Mouse (Mus musculus) kidney, embryonic 16.5 days (tissue): ENCODE data around the gene Fam205c. TPM values are rescaled to one million over a fixed set of nuclear protein-coding genes. Genes with fewer than 3 reads are reported as not detected.

Experiments used
- ATAC-seq: fragments of 200-750 bp; cut with Nextera tagmentation; 2 replicates; pipeline ENCODE4 v1.8.0; 2017; ENCODE audit warnings: moderate TSS enrichment; ENCODE audit not compliant: low FRiP score, low TSS enrichment
- H3K27ac ChIP-seq: fragments of 300-500 bp; sonication (generic); 2 replicates; pipeline ENCODE4 v1.5.1; 2014; ENCODE audit warnings: low read length
- H3K27me3 ChIP-seq: fragments of 300-500 bp; sonication (generic); 2 replicates; pipeline ENCODE4 v1.6.1; 2014; ENCODE audit warnings: low read length, control low read depth, mixed read lengths; ENCODE audit not compliant: insufficient read depth
- H3K36me3 ChIP-seq: fragments of 300-500 bp; sonication (generic); 2 replicates; pipeline ENCODE4 v1.6.1; 2014; ENCODE audit warnings: low read length, control low read depth, mixed read lengths; ENCODE audit not compliant: insufficient read depth
- H3K4me1 ChIP-seq: fragments of 300-500 bp; sonication (generic); 2 replicates; pipeline ENCODE4 v1.6.1; 2014; ENCODE audit warnings: low read length, control low read depth, mixed read lengths; ENCODE audit not compliant: insufficient read depth
- H3K4me2 ChIP-seq: fragments of 300-500 bp; sonication (generic); replicated peaks from 2 replicates; pipeline ENCODE4 v1.6.1; 2014; ENCODE audit warnings: low read depth, low read length
- H3K4me3 ChIP-seq: fragments of 300-500 bp; sonication (generic); 2 replicates; pipeline ENCODE4 v1.5.1; 2014; ENCODE audit warnings: mild to moderate bottlenecking, low read length
- H3K9ac ChIP-seq: fragments of 300-500 bp; sonication (generic); replicated peaks from 2 replicates; pipeline ENCODE4 v1.6.1; 2014; ENCODE audit warnings: low read length
- H3K9me3 ChIP-seq: fragments of 300-500 bp; sonication (generic); 2 replicates; pipeline ENCODE4 v1.6.1; 2016; ENCODE audit warnings: low read length, control low read depth
- WGBS: fragments of 180-500 bp; shearing (Covaris S2); extraction: QIAGEN DNeasy Blood & Tissue Kit; methylation state at CpG from one replicate; pipeline ENCODE4 v1.1.7; 2014; 5-methylcytosine and 5-hydroxymethylcytosine counted together
- polyA plus RNA-seq: library from polyadenylated mRNA; unstranded; fragments of >200 nt; fragmentation: Nextera tagmentation; extraction: Ambion mirVana; gene quantifications from 2 replicates; pipeline ENCODE4 v1.2.1, GENCODE M21; 2015

Gene Fam205c
- polyA plus RNA-seq, result 0.17 and 0.28 TPM in 2 replicates

DNA sequence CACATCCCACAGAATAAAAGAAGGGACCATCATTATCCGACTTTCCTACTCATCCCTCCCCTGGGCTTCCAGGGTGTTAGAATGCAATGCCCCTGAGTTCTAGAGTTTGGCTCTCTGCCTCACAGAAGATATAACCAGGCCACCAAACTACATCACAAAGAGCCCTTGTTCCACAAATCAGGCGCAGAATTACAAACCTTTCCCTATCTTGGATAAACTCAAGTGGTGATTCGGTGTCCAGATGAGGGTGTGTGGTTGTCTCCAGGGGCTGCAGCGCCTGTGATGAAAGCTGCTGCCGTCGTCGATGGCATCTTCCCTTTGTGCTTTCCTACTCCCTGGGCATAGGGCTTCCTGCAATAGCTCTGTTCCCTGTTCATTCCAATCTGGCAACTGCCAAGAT is at the start of gene Fam205c:
Fam205c (minus strand) TSS at position 101 of the 400 bp plus-strand sequence.
- H3K4me3 ChIP-seq, result no peak within 1 kb of the TSS
- H3K9me3 ChIP-seq, result no peaks in the 10 kb centered on the region
- ATAC-seq, result no peak
- H3K27ac ChIP-seq, result no peak within 1 kb of the TSS
- no peak within 1 kb of the TSS for H3K9ac ChIP-seq
- H3K36me3 ChIP-seq, result no peaks in the 10 kb centered on the region
- H3K4me1 ChIP-seq, result no peaks in the 10 kb centered on the region
- H3K27me3 ChIP-seq, result no peaks in the 10 kb centered on the region
- no peak within 1 kb of the TSS for H3K4me2 ChIP-seq
- 91% methylated on average over 7 of the region's 7 CpGs for WGBS

- Histone ChIP-seq H3K4me2 (no peak overlapping the region), H3K4me3 (no peak overlapping the region), H3K36me3 (no peaks in the 10 kb centered on the region), H3K27ac (no peak overlapping the region), H3K27me3 (peaks cover 27% of the 10 kb centered on the region), H3K4me1 (0 out of 2 replicates have a peak, but pooled peaks cover 1% of the 10 kb centered on the region), H3K9me3 (no peaks in the 10 kb centered on the region), H3K9ac (no peak overlapping the region)
- ATAC-seq, result no peak
- 79% methylated on average over 8 of the region's 8 CpGs for WGBS
Observed at GRCm38 (mm10) chr4:42922461-42922860, 48.4 kb upstream of the Fam205c start.

DNA sequence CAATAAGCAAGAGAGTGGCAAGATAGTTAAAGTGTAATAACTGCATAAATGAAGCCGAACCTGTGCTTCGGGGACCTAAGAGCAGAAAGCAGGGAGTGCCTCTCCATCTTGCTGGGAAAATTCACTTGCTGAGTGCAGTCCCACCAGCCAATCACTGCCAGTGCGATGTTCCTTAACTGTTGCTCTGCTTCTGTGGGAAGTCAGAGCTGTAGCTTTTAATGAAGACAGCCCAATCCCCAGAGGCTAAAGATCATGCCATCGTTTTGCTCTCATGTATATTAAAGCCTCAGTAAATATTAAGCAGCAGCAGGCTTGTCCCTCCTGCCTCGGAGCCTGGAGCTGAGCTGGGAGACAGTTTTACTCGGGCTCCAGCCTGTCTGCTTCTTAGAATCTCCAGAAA is 48.0 kb upstream of the Fam205c start:
- H3K4me2 ChIP-seq, result no peak overlapping the region
- H3K4me1 ChIP-seq, result 0 out of 2 replicates have a peak, but pooled peaks cover 4% of the 10 kb centered on the region
- 68% methylated on average over 6 of the region's 6 CpGs for WGBS
- peaks cover 29% of the 10 kb centered on the region for H3K27me3 ChIP-seq
- ATAC-seq, result no peak
- no peak overlapping the region for H3K9ac ChIP-seq
- H3K9me3 ChIP-seq, result no peaks in the 10 kb centered on the region
- H3K27ac ChIP-seq, result no peak overlapping the region
- H3K36me3 ChIP-seq, result no peaks in the 10 kb centered on the region
- no peak overlapping the region for H3K4me3 ChIP-seq

- no peak for ATAC-seq
- WGBS, result 86% methylated on average over 2 of the region's 2 CpGs
- H3K27me3 ChIP-seq, result peaks cover 34% of the 10 kb centered on the region
Observed at GRCm38 (mm10) chr4:42921536-42921935, 47.5 kb upstream of the Fam205c start.

GRCm38 (mm10) chr4:42920726-42921125 is 46.7 kb upstream of the Fam205c start:
- Histone ChIP-seq H3K36me3 (no peaks in the 10 kb centered on the region), H3K4me2 (no peak overlapping the region), H3K27ac (no peak overlapping the region), H3K4me1 (0 out of 2 replicates have a peak, but pooled peaks cover 7% of the 10 kb centered on the region), H3K4me3 (no peak overlapping the region), H3K9me3 (no peaks in the 10 kb centered on the region), H3K9ac (no peak overlapping the region), H3K27me3 (peaks cover 41% of the 10 kb centered on the region)
- ATAC-seq, result no peak
- 79% methylated on average over 9 of the region's 9 CpGs for WGBS

More at GRCm38 (mm10) chr4:42921536-42921935, 47.5 kb upstream of the Fam205c start:
- Histone ChIP-seq H3K27ac (no peak overlapping the region), H3K9ac (no peak overlapping the region), H3K4me3 (no peak overlapping the region), H3K4me1 (0 out of 2 replicates have a peak, but pooled peaks cover 6% of the 10 kb centered on the region), H3K9me3 (no peaks in the 10 kb centered on the region), H3K36me3 (no peaks in the 10 kb centered on the region), H3K4me2 (no peak overlapping the region)

DNA sequence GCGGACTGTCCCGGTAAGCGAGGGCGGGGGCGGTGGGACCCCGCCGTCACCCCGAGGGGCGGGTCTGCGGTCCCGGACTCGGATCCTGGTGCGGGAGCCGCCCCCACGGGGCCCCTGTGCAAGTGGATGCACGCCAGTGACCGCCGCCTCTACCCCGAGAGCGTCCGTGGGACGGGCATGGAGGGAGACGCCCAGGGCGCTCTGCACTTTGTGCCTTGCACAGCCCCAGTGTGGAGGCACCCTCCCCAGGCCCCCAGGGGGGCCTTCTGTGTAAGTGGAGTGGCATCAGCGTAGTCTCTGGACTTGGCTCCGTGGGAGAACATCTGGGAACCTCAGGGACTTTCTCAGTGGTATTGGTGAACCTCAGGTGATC is 43.4 kb upstream of the Fam205c start:
- H3K4me2 ChIP-seq, result peak overlapping the region; percentile 76
- peak; percentile 71 for ATAC-seq

DNA sequence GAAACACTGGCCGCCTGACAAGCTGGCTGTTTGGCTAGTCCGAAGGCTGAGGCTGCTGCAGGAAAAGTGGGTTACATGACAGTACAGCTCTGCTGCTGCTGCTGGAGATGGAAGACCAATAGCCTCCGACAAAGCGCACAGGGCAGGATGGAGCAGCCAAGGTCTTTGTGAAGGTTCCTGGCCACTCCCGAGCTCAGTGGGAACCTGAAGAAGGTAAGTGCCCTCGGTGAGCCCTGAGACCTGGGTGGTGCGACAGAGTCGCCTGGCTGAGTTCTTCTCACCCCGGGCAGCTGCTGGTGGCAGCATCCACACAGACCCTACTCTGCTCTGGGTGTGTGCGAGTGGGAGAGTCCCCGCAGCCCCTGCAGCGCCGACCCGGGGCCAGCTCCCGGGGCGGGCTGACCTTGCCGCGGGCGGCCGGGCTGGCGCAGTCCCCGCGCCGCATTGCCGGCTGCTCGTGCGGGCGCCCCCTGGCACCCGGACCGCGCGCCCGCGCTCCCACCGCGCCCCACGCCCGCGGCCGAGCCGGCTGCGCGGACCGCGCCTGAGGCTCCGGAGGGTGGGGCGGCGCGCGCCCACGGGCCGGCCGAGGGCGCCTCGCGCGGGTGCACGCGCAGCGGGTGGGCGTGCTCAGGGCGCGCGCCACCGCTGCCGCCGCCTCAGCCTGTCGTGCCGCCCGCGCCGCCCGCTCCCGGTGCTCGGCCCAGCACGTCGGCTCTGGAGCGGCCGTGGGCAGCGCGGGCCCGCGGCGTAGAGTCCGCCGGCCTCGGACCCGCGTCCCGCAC is 42.8 kb upstream of the Fam205c start, which contains the start of gene Phf24:
Phf24 (plus strand) TSS at position 44 of the 785 bp plus-strand sequence.
- Histone ChIP-seq H3K36me3 (no peaks in the 10 kb centered on the region), H3K9me3 (no peaks in the 10 kb centered on the region), H3K9ac (peak within 1 kb of the TSS; percentile 60), H3K27ac (no peak within 1 kb of the TSS), H3K27me3 (peaks cover 59% of the 10 kb centered on the region), H3K4me1 (0 out of 2 replicates have a peak, but pooled peaks cover 7% of the 10 kb centered on the region), H3K4me3 (peak within 1 kb of the TSS; percentile 59), H3K4me2 (peak within 1 kb of the TSS; percentile 76)
- WGBS, result under 1% methylated on average over 38 of the region's 90 CpGs
- ATAC-seq, result peak; percentile 85

More for the DNA sequence above, 43.4 kb upstream of the Fam205c start:
- 0 out of 2 replicates have a peak, but pooled peaks cover 7% of the 10 kb centered on the region for H3K4me1 ChIP-seq
- no peaks in the 10 kb centered on the region for H3K9me3 ChIP-seq
- peak overlapping the region; percentile 59 for H3K4me3 ChIP-seq
- H3K36me3 ChIP-seq, result no peaks in the 10 kb centered on the region
- 3% methylated on average over 26 of the region's 26 CpGs for WGBS
- H3K27me3 ChIP-seq, result peaks cover 59% of the 10 kb centered on the region
- H3K9ac ChIP-seq, result peak overlapping the region; percentile 60
- no peak overlapping the region for H3K27ac ChIP-seq

DNA sequence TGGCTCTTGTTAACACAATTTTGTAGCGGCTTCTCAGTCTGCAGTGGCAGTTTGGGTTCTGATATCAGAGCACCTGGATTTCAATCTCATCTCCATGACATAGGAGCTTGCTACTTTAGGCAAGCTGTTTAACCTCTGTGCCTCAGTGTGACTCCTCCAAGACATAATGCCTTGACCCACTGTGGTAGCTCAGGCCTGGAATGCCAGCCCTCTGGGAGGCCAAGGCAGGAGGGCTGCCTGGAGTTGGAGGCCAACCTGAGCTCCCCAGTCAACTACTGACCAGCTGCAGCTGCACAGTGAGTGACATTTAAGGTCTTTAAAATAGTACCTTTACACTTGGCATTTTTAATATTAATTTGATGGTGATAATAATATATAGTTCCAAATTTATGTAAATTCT is 41.9 kb upstream of the Fam205c start:
- Histone ChIP-seq H3K4me1 (0 out of 2 replicates have a peak, but pooled peaks cover 7% of the 10 kb centered on the region), H3K4me2 (no peak overlapping the region), H3K9me3 (no peaks in the 10 kb centered on the region), H3K4me3 (no peak overlapping the region), H3K9ac (no peak overlapping the region), H3K27me3 (peaks cover 56% of the 10 kb centered on the region), H3K27ac (no peak overlapping the region), H3K36me3 (no peaks in the 10 kb centered on the region)
- 76% methylated on average over 1 of the region's 1 CpGs for WGBS
- ATAC-seq, result no peak

GRCm38 (mm10) chr4:42915311-42915710 is 41.3 kb upstream of the Fam205c start:
- H3K4me3 ChIP-seq, result no peak overlapping the region
- H3K4me2 ChIP-seq, result no peak overlapping the region
- peaks cover 51% of the 10 kb centered on the region for H3K27me3 ChIP-seq
- no peak overlapping the region for H3K27ac ChIP-seq
- H3K9me3 ChIP-seq, result no peaks in the 10 kb centered on the region
- H3K36me3 ChIP-seq, result no peaks in the 10 kb centered on the region
- no peak overlapping the region for H3K9ac ChIP-seq
- 71% methylated on average over 12 of the region's 12 CpGs for WGBS
- no peak for ATAC-seq
- 0 out of 2 replicates have a peak, but pooled peaks cover 7% of the 10 kb centered on the region for H3K4me1 ChIP-seq

DNA sequence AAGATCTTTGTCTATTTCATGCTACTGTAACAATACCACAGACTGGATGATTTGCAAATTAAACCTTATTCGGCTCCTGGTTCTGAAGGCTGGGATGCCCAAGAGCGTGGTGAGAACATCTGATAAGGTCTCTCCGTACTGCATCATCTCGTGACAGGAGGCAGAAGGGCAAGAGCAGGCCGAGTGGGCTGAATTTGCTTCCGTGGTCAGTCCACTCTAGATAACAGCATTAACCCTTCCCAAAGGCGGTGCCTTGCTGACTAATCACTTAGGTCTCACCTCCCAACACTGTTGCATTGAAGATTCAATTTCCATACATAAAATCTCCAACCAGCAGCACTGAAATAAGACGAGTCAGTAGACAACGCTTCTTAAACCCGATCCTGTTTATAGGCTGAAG is 39.4 kb upstream of the Fam205c start:
- Histone ChIP-seq H3K36me3 (no peaks in the 10 kb centered on the region), H3K9ac (no peak overlapping the region), H3K4me3 (no peak overlapping the region), H3K9me3 (no peaks in the 10 kb centered on the region), H3K27me3 (peaks cover 44% of the 10 kb centered on the region), H3K27ac (no peak overlapping the region), H3K4me1 (0 out of 2 replicates have a peak, but pooled peaks cover 7% of the 10 kb centered on the region), H3K4me2 (no peak overlapping the region)
- 43% methylated on average over 10 of the region's 10 CpGs for WGBS
- ATAC-seq, result no peak
